Mouse (Mus musculus) layer of hippocampus, adult 2 months (tissue): Measurements from ENCODE around the gene 4930452B06Rik. TPM values are rescaled to one million over a fixed set of nuclear protein-coding genes. Genes with fewer than 3 reads are reported as not detected.

ENCODE experiments used
- DNase-seq, 2 experiments: peaks; one replicate each; pipeline ENCODE4 v3.0.0; 2022; ENCODE audit warnings: low spot score in 2 of 2
- H3K27ac ChIP-seq: fragments of 200-600 bp; 2 replicates; pipeline ENCODE4 v1.8.1; 2022
- H3K4me3 ChIP-seq: fragments of 200-600 bp; 2 replicates; pipeline ENCODE4 v1.8.1; 2022; ENCODE audit warnings: mild to moderate bottlenecking
- CTCF ChIP-seq: fragments of 200-600 bp; conservative IDR thresholded peaks from 2 replicates; pipeline ENCODE4 v1.8.1; 2022; ENCODE audit warnings: antibody characterized with exemption, mild to moderate bottlenecking, moderate library complexity
- total RNA-seq, 2 experiments: library from RNA; stranded (reverse); gene quantifications; 2 replicates each; pipeline ENCODE4 v1.2.3; 2021

Gene 4930452B06Rik
- total RNA-seq, 2 experiments from 2014 or later, result 4.9 to 5.7 TPM

DNA sequence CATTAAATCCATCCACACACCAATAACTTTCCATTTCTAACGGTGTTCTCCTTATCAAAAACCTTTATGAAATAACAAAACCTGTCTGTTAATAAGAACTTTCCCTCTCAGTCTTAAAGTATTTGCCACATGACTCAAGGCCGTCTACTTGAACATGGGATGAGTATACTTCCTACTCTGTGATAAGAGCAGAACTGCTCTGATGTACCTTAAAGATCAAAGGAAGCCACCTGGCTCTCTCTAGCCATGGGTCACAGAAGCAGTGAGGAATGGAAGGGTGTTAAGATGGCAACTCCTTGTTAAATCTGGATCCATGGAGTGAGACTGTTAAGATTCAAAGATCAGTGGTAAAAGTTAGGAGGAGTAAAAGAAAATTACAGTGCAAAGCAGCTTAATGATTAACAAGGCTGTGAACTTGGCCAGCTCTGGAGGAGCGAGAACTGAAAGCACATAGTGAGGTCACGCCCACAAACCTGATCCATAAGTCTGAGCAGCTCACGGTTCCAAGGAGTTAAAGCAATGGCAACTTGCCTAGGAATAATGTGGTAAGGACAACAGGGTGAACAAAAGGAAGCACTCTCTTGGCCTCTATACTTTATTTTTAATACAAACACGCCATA lies 235.3 kb downstream of the 4930452B06Rik start:
- no peak for DNase-seq
- TF ChIP-seq CTCF, result no peak
- no peak overlapping the region for H3K4me3 ChIP-seq
- no peak overlapping the region for H3K27ac ChIP-seq

DNA sequence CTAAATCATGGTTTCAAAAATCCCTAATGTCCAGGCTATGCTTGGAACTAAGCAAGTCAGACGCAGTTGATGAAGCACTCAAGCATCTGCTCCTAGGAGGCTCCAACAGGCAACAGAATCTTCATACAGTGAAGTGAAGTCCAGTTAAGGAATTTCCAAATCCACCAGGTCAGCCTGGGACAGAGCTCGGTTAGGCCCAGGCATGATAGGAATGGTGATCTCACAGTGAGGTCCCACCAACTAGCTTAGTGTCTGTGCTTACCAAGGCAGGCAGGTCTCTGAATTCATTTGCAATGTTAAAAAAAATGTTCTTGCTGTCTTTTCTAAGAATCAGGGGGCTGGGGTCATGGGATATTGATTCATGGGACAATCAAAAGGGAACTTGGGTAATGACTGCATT lies 236.3 kb downstream of the 4930452B06Rik start:
- TF ChIP-seq CTCF, result no peak
- no peak for DNase-seq
- no peak overlapping the region for H3K27ac ChIP-seq
- no peak overlapping the region for H3K4me3 ChIP-seq

DNA sequence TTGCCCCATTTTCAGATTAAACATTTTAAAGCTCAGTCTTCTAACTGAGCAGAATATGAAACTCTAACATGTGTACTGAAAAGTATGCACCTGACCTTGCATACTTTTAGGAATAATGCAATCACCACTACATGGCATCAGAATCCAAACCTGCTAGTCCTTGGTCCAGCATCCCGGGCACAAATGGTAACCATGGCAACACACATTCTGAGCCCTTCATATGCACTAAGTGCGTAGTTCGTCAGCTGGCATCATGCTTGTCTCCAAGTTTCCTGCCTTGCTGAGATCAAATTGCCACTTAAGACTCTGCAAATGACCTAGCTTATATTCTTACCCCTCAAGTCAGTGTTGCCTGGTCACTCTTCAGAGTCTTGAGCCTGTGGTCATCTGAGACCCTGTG lies 243.2 kb downstream of the 4930452B06Rik start:
- H3K27ac ChIP-seq, result no peak overlapping the region
- no peak for TF ChIP-seq CTCF
- no peak overlapping the region for H3K4me3 ChIP-seq
- no peak for DNase-seq

DNA sequence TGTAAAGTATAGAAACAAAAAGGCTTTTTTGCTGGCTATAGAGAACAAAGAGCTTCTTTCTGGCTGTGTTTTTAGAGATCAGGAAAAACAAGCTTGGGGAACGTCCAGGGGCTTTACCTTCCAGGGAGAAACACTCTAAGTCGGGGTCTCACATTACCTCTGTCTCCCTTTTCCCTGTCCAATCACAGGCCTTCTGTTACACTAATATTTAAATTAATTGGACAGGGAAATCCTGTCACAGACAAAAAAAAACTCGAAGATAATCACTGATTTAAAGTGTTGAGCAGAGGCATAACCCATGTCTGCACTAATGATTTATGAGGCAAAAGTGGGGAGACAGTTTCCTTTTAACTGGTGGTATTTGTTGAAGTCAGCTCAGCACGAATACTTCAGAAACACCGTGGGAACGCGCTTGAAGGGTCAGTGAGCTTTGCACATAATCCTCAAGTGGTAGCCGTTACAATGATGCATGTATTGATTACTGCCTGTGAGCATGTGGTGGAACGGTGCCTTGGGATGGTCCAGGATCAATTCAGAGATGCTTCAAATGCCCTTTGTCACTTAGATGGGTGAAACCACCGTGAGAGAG lies 244.7 kb downstream of the 4930452B06Rik start:
- TF ChIP-seq CTCF, result no peak
- H3K4me3 ChIP-seq, result no peak overlapping the region
- no peak for DNase-seq
- no peak overlapping the region for H3K27ac ChIP-seq

DNA sequence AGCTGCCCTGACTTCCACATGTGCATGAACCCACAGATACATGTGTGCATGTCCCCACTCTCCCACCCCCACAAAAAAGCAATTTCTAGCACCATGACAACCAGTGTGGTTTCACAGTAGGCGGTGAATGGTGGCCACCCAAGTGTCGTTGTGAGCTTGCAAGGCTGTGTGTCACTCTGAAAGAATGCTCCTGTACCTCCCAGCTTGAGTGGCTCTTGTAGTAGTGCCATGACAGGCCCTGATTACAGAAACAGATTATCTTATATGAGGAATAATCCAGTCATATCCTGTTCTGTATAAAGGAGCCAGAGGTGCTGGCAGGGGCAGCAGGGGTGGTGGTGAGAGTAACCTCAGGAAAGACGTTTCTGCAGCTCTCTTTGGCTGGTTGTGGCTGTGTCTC lies 247.4 kb downstream of the 4930452B06Rik start:
- Histone ChIP-seq H3K4me3 (no peak overlapping the region), H3K27ac (no peak overlapping the region)
- DNase-seq, result no peak
- no peak for TF ChIP-seq CTCF

DNA sequence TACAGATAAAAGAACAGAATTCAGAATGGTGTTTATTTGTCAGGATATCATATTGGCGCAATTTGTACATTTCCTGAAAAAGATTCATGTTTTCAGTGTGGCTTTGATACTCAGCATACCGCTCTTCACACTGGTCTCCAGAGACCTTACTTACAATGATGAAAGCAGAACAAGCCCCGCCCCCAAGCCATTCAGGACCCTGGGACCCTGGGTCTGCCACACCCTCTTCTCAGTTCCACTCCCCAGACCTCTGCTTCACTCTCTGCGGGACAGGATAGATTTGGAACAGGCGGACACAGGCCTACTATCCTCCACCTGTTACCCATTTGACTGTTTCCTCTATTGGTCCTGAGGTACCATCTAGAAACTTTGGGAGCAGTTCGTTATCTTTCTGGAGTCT lies 260.1 kb downstream of the 4930452B06Rik start:
- Histone ChIP-seq H3K4me3 (no peak overlapping the region), H3K27ac (no peak overlapping the region)
- no peak for DNase-seq
- TF ChIP-seq CTCF, result no peak

DNA sequence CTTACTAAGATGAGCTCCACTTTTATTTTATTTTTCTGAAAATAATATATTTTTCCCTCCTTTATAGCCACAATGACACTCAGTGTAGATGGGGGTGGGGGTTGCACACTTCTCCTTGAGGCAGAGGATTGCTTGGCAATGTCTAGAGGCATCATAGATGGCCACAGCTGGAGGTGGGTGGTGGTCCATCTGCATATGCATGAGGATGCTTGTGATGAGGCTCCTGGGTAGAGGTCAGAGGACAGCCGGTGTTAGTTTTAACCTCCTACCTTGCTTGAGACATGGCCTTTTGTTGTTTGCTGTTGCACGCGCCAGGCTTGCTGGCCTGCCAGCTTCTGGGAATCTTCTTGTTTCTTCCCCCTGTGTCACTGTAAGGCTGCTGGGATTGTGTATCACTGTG lies 262.7 kb downstream of the 4930452B06Rik start:
- H3K27ac ChIP-seq, result no peak overlapping the region
- H3K4me3 ChIP-seq, result no peak overlapping the region
- TF ChIP-seq CTCF, result no peak
- no peak for DNase-seq

DNA sequence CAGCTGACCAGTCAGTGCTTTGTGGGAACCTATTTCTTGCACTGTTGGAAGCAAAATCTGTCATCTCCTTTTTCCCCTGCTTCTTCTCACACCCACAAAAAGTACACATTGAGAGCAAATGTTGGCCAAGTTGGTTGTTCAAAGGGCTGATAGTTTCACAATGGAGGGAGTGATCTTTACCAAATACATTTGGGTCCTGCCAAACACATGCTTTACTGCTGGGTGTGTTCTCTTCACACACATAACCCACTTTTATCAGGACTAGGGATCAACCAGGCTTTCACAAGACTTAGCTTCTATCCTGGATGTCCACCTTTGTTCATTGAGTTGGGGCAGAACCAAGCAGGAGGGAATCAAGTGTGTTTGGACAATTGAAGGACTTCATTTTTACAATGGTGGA lies 267.5 kb downstream of the 4930452B06Rik start:
- TF ChIP-seq CTCF, result no peak
- no peak for DNase-seq
- H3K27ac ChIP-seq, result no peak overlapping the region
- no peak overlapping the region for H3K4me3 ChIP-seq

DNA sequence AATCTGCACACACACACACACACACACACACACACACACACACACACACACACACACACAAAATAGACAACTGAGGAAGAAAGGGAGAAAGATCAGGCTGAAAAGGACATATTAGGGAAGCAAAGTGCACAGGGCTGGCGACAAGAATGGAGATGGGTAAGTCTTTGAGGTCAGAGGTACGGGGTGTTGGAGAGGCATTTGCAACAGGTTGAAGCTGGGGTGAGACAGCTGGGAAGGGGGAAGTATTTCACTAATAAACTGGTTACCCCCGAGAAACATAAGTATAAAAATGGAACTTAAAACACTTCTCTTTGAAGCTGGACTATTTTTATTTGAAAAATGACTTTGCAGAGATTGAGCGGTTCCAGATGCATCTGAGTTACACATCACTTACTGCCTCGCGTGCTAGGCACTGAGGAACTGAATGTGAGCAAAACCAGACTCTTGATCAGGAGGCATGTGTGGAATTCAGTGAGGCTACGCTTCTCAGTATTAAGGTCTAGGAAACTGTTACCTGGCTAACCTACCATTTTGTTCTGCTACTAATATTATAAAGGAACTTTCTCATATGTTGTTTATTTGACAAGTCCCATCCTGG lies 270.3 kb downstream of the 4930452B06Rik start:
- Histone ChIP-seq H3K4me3 (no peak overlapping the region), H3K27ac (no peak overlapping the region)
- no peak for DNase-seq
- TF ChIP-seq CTCF, result no peak

DNA sequence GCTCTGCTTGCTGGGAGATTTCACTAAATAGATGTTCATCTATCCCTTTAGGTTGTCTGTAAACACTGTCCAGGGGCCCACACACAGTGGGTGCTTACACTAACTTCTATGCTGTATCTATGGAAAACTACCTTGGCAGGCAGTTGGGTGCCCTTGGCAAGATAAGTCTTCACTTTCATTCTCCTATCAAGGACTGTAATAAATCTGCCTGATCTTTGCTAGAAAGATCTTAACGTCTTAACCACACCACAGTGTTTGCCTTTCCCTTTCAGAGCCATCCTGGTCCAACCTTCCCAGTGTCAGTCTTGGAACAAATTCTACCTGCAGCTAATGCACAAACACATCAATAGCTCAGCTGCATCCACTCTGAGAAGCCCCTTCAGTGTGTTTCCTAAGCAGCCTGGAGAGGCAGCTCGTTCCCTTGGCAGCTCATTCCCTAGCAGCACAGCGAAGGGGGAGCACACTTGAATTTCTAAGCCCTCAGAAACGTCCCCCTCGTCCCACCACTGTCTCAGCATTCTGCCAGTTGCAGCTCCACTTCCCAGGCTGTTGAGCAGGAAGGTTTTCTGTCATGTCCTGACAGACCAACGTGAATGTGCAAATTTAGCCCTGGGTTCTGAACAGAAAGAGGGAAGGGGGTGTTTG lies 273.7 kb downstream of the 4930452B06Rik start:
- Histone ChIP-seq H3K4me3 (no peak overlapping the region), H3K27ac (no peak overlapping the region; the same call in 1 of the 2 replicates)
- TF ChIP-seq CTCF, result no peak
- peak in 1 of 2 experiments; percentile 15 for DNase-seq
